Mouse (Mus musculus) liver, embryonic 13.5 days (tissue): ENCODE measurements around the gene Emc10. TPM values are rescaled to one million over a fixed set of nuclear protein-coding genes. Genes with fewer than 3 reads are reported as not detected.

Experiments used
- ATAC-seq: fragments of 200-750 bp; cut with Nextera tagmentation; 2 replicates; pipeline ENCODE4 v1.8.0; 2017; ENCODE audit warnings: low read depth, mild to moderate bottlenecking, moderate number of reproducible peaks, moderate library complexity
- DNase-seq: peaks from one replicate; pipeline ENCODE4 v3.0.0; 2022
- H3K27ac ChIP-seq: fragments of 300-500 bp; sonication (generic); 2 replicates; pipeline ENCODE4 v1.5.1; 2015; ENCODE audit warnings: moderate library complexity, mild to moderate bottlenecking, inconsistent platforms
- H3K27me3 ChIP-seq: fragments of 300-500 bp; sonication (generic); 2 replicates; pipeline ENCODE4 v1.6.1; 2015; ENCODE audit warnings: mild to moderate bottlenecking, inconsistent platforms
- H3K36me3 ChIP-seq: fragments of 300-500 bp; sonication (generic); 2 replicates; pipeline ENCODE4 v1.6.1; 2015; ENCODE audit warnings: mild to moderate bottlenecking, inconsistent platforms
- H3K4me1 ChIP-seq: fragments of 300-500 bp; sonication (generic); replicated peaks from 2 replicates; pipeline ENCODE4 v1.6.1; 2015; ENCODE audit warnings: inconsistent platforms
- H3K4me2 ChIP-seq: fragments of 300-500 bp; sonication (generic); 2 replicates; pipeline ENCODE4 v1.6.1; 2015; ENCODE audit warnings: inconsistent platforms, mild to moderate bottlenecking, moderate library complexity
- H3K4me3 ChIP-seq: fragments of 300-500 bp; sonication (generic); replicated peaks from 2 replicates; pipeline ENCODE4 v1.5.1; 2015; ENCODE audit warnings: mild to moderate bottlenecking, inconsistent platforms
- H3K9ac ChIP-seq: fragments of 300-500 bp; sonication (generic); 2 replicates; pipeline ENCODE4 v1.6.1; 2015; ENCODE audit warnings: mild to moderate bottlenecking, inconsistent platforms
- H3K9me3 ChIP-seq: fragments of 300-500 bp; sonication (generic); replicated peaks from 2 replicates; pipeline ENCODE4 v1.6.1; 2016; ENCODE audit warnings: inconsistent platforms
- WGBS: fragments of 180-500 bp; shearing (Covaris S2); methylation state at CpG from one replicate; pipeline ENCODE4 v1.1.7; 2015; ENCODE audit not compliant: insufficient replicate concordance; 5-methylcytosine and 5-hydroxymethylcytosine counted together
- polyA plus RNA-seq: library from polyadenylated mRNA; unstranded; fragments of >200 nt; fragmentation: Nextera tagmentation; extraction: Ambion mirVana; gene quantifications from 2 replicates; pipeline ENCODE4 v1.2.1, GENCODE M21; 2015

Gene Emc10
- polyA plus RNA-seq, 1 experiment from 2014 or later: 43.3 TPM

GRCm38 (mm10) chr7:44466888-44467311, 29.4 kb downstream of the Emc10 start:
- no peak for DNase-seq
- Histone ChIP-seq H3K27me3 (peaks cover 35% of the 10 kb centered on the region), H3K27ac (peak overlapping the region; percentile 31), H3K36me3 (peaks cover 26% of the 10 kb centered on the region), H3K9me3 (no peaks in the 10 kb centered on the region), H3K4me2 (peak overlapping the region; percentile 92), H3K4me3 (peak overlapping the region; percentile 88; the same call in 1 of the 2 replicates), H3K9ac (0 out of 2 replicates have a peak overlapping the region, but pooled peaks have one; percentile 5), H3K4me1 (peaks cover 80% of the 10 kb centered on the region)
- WGBS: 82% methylated on average over 16 of the region's 16 CpGs
- no peak for ATAC-seq

DNA sequence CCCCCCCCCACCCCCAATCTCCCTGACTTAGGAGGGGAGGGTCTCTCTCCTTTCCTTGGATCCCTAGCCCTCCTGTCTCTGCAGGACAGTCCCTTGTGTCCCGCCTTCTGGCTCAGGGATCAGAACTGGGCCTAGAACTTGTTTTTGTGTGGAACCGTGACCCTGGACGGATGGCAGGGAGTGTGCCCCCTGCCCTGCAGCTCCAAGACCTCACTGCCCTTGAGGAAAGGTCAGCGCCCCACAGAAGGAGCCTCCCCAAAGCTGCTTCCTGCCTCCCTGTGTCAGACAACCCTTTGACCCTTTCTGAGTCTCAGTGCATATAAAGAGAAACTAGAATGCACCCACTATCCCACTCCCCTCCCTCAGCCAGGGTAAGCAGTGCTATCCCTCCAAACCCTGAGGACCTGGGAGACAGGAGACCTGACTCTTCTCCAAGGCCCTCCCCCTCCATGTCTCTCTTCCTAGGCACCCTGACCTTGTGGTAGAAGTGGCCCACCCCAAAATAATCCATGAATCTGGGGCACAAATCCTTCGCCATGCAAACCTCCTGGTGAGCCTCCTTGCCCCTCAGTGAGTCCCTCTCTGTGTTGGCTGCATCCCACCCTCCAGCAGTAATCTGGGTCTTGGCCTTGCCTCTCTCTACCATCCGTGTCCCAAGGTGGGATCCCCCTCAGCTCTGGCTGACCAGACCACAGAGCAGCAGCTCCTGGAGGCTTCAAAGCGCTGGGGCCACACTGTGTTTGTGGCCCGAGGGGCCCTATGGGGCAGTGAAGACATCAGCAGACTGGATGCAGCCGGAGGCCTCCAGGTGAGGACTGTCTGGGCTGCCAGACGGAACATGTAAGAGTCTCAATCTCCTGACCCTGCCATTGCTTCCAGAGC, 30.1 kb downstream of the Emc10 start:
- Histone ChIP-seq H3K4me3 (0 out of 2 replicates have a peak overlapping the region, but pooled peaks have one; percentile 16), H3K9me3 (no peaks in the 10 kb centered on the region), H3K9ac (peak overlapping the region; percentile 23; the same call in 1 of the 2 replicates), H3K36me3 (peaks cover 21% of the 10 kb centered on the region), H3K27ac (peak overlapping the region; percentile 31; the same call in 1 of the 2 replicates), H3K4me1 (peaks cover 74% of the 10 kb centered on the region), H3K4me2 (peak overlapping the region; percentile 92), H3K27me3 (peaks cover 41% of the 10 kb centered on the region)
- 68% methylated on average over 10 of the region's 10 CpGs for WGBS
- DNase-seq (no peak), ATAC-seq (no peak)

DNA sequence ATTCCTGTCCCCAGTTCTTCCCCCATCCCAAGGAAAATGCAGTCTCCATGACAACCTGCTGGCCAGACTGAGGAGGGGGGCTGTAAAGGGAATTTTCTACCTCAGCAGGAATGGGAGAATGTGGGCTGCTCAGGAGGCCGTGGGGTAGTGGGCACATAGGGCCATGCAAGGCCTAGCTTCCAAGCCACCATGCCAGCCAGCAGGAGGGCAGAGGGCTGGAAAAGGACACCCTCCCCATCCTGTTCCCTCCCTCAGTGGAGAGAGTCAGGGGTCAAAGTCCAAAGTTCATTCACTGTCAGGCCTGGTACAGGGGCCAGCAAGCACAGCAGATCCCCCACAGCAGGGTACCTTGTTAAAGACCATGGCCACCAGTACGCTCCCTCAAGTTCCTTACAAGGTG, 31.2 kb downstream of the Emc10 start, which contains the start of gene Aspdh:
Aspdh (plus strand) TSS at position 281 of the 400 bp plus-strand sequence.
- Histone ChIP-seq H3K36me3 (0 out of 2 replicates have a peak, but pooled peaks cover 10% of the 10 kb centered on the region), H3K27ac (peak within 1 kb of the TSS; percentile 15; the same call in 1 of the 2 replicates), H3K9me3 (no peaks in the 10 kb centered on the region), H3K4me1 (peaks cover 62% of the 10 kb centered on the region), H3K4me3 (peak within 1 kb of the TSS; percentile 16), H3K4me2 (peak within 1 kb of the TSS; percentile 92), H3K27me3 (peaks cover 53% of the 10 kb centered on the region), H3K9ac (peak within 1 kb of the TSS; percentile 42)
- ATAC-seq (no peak), DNase-seq (no peak)
- 60% methylated on average over 2 of the region's 2 CpGs for WGBS

DNA sequence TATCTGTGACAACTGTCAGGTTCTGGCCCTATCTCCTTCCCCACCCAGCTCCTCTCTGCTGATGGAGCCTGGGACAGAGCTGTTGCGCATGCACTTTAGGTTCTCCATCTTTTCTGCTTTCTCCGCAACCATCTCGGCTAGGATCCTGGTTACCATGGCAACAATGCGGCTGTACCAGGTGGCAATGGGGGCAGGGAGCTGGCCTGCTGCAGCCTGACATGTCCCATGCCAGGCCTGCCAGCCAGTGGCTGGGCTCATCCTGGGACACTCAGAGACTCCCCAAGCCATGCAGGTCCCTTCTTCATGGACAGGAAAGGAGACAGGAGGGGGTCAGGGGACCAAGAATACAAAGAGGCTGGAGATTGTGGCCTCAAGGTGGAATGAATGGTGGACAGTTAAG, 31.8 kb downstream of the Emc10 start:
- Histone ChIP-seq H3K27me3 (peaks cover 59% of the 10 kb centered on the region), H3K9ac (peak overlapping the region; percentile 42), H3K4me3 (no peak overlapping the region), H3K9me3 (no peaks in the 10 kb centered on the region), H3K36me3 (0 out of 2 replicates have a peak, but pooled peaks cover 5% of the 10 kb centered on the region), H3K4me1 (peaks cover 56% of the 10 kb centered on the region), H3K27ac (no peak overlapping the region; the same call in 1 of the 2 replicates), H3K4me2 (peak overlapping the region; percentile 35; the same call in 1 of the 2 replicates)
- WGBS: 33% methylated on average over 4 of the region's 4 CpGs
- DNase-seq: no peak
- no peak for ATAC-seq

GRCm38 (mm10) chr7:44463556-44464225, 32.6 kb downstream of the Emc10 start:
- DNase-seq (no peak), ATAC-seq (no peak)
- H3K27ac ChIP-seq: no peak overlapping the region
- H3K36me3 ChIP-seq: no peaks in the 10 kb centered on the region
- no peak overlapping the region for H3K9ac ChIP-seq
- H3K4me3 ChIP-seq: no peak overlapping the region
- 74% methylated on average over 10 of the region's 10 CpGs for WGBS
- no peak overlapping the region for H3K4me2 ChIP-seq
- peaks cover 48% of the 10 kb centered on the region for H3K4me1 ChIP-seq
- H3K27me3 ChIP-seq: peaks cover 67% of the 10 kb centered on the region
- H3K9me3 ChIP-seq: no peaks in the 10 kb centered on the region

DNA sequence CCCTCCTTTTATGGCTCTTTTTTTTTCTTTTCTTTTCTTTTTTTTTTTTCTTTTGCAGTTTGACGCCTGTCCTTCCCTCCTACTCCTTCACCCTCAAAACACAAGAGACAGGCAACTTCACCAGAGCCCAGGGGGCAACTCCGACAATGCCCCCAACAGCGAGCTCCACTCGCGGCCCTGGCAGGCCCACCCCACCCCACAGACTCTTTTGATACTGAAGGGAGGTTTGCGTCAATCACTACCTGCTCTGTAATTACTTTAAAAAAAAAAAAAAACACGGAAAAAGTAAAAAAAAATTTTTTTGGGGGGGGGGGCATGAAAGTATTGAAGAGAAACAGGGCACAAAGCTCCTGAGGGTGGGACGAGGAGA, 33.3 kb downstream of the Emc10 start:
- Histone ChIP-seq H3K4me2 (no peak overlapping the region), H3K9me3 (no peaks in the 10 kb centered on the region), H3K4me1 (peaks cover 43% of the 10 kb centered on the region), H3K27ac (no peak overlapping the region), H3K4me3 (no peak overlapping the region), H3K36me3 (no peaks in the 10 kb centered on the region), H3K9ac (no peak overlapping the region), H3K27me3 (peaks cover 73% of the 10 kb centered on the region)
- DNase-seq: no peak
- 23% methylated on average over 8 of the region's 8 CpGs for WGBS
- no peak for ATAC-seq

DNA sequence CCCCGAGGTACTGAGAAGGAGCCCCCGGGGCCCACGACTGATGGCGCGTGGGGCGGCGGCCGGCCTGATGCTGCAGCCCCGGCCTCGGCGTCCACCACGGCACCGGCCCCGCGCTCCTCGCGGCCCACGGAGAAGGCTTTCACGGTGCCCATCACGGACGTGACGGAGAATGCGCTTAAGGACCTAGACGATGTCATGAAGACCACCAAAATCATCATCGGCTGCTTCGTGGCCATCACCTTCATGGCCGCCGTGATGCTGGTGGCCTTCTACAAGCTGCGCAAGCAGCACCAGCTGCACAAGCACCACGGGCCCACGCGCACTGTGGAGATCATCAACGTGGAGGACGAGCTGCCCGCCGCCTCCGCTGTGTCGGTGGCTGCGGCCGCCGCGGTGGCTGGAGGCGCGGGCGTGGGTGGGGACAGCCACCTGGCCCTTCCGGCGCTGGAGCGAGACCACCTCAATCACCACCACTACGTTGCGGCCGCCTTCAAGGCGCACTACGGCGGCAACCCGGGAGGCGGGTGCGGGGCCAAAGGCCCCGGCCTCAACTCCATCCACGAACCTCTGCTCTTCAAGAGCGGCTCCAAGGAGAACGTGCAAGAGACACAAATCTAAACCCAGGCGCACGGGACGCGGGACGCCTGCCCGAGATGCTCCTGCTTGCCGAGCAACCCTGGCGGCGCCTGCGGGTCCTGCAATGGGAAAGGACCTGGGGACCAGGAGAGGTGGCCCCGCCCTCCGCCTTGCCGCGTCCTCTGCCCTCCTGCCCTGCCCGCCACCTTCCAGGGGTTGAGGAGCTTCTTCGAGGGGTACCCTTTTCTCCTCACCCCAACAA, 33.9 kb downstream of the Emc10 start:
- Histone ChIP-seq H3K9ac (no peak overlapping the region), H3K36me3 (no peaks in the 10 kb centered on the region), H3K27me3 (peaks cover 79% of the 10 kb centered on the region), H3K4me1 (peaks cover 41% of the 10 kb centered on the region), H3K9me3 (no peaks in the 10 kb centered on the region), H3K4me2 (peak overlapping the region; percentile 4; the same call in 1 of the 2 replicates), H3K4me3 (no peak overlapping the region; the same call in 1 of the 2 replicates), H3K27ac (no peak overlapping the region)
- ATAC-seq: no peak
- WGBS: 10% methylated on average over 77 of the region's 77 CpGs
- peak; percentile 64 for DNase-seq

DNA sequence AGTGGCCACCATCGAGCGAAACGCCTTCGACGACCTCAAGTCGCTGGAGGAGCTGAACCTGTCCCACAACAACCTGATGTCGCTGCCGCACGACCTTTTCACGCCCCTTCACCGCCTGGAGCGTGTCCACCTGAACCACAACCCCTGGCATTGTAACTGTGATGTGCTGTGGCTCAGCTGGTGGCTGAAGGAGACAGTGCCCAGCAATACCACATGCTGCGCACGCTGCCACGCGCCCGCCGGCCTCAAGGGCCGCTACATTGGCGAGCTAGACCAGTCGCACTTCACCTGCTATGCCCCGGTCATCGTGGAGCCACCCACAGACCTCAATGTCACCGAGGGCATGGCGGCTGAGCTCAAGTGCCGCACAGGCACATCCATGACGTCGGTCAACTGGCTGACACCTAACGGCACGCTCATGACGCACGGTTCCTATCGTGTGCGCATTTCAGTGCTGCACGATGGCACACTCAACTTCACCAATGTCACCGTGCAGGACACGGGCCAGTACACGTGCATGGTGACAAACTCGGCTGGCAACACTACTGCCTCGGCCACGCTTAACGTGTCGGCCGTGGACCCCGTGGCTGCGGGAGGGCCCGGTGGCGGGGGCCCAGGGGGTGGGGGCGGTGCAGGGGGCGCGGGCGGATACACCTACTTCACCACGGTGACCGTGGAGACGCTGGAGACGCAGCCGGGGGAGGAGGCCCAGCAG, 34.7 kb downstream of the Emc10 start:
- H3K4me3 ChIP-seq: no peak overlapping the region

DNA sequence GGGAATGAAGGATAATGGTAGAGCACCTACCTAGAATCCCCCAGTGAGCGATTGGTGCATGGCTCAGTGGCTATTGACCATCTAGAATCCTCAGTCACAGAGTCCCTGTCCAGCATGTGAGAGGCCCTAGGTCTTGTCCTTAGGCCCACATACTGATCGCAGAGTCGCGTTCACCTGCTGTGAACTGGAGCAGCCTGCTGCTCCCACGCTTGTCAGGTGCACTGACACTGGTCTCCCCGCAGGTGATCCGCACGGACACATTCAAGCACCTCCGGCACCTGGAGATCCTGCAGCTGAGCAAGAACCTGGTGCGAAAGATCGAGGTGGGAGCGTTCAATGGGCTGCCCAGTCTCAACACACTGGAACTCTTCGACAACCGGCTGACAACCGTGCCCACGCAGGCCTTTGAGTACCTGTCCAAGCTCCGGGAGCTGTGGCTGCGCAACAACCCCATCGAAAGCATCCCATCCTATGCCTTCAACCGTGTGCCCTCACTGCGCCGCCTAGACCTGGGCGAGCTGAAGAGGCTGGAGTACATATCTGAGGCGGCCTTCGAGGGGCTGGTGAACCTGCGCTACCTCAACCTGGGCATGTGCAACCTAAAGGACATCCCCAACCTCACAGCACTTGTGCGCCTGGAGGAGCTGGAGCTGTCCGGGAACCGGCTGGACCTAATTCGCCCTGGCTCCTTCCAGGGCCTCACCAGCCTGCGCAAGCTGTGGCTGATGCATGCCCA, 35.4 kb downstream of the Emc10 start:
- peaks cover 86% of the 10 kb centered on the region for H3K27me3 ChIP-seq
- peaks cover 34% of the 10 kb centered on the region for H3K4me1 ChIP-seq
- H3K9me3 ChIP-seq: no peaks in the 10 kb centered on the region
- ATAC-seq (no peak), DNase-seq (no peak)
- no peak overlapping the region for H3K27ac ChIP-seq
- 63% methylated on average over 31 of the region's 31 CpGs for WGBS
- H3K4me3 ChIP-seq: no peak overlapping the region
- H3K4me2 ChIP-seq: no peak overlapping the region
- no peaks in the 10 kb centered on the region for H3K36me3 ChIP-seq
- H3K9ac ChIP-seq: no peak overlapping the region

More for the DNA sequence above, 34.7 kb downstream of the Emc10 start:
- H3K4me2 ChIP-seq: no peak overlapping the region
- ATAC-seq (no peak), DNase-seq (no peak)
- no peak overlapping the region for H3K27ac ChIP-seq
- no peaks in the 10 kb centered on the region for H3K9me3 ChIP-seq
- WGBS: 38% methylated on average over 54 of the region's 57 CpGs
- H3K4me1 ChIP-seq: peaks cover 36% of the 10 kb centered on the region
- H3K9ac ChIP-seq: no peak overlapping the region
- H3K27me3 ChIP-seq: peaks cover 86% of the 10 kb centered on the region
- no peaks in the 10 kb centered on the region for H3K36me3 ChIP-seq

DNA sequence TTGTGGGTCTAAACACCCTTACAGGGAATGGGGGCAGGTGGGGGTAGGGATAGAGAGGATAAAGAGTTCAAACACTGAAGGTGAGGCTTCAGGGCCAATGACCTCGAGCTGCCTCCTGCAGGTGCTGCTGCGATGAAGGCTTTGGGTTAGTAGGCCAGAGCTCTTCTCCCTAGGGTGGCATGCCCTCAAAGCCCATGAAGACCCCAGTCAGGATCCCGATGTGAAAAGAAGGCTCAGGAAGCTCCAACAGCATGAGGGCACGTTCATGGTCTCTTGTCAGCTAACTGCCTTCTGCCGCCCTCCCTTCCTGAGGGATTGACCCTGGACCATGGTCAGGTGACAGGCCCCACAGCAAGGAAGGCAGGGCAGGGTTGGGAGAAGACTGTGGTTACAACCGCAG, 36.3 kb downstream of the Emc10 start:
- peaks cover 27% of the 10 kb centered on the region for H3K4me1 ChIP-seq
- no peaks in the 10 kb centered on the region for H3K36me3 ChIP-seq
- no peak overlapping the region for H3K4me2 ChIP-seq
- no peak overlapping the region for H3K27ac ChIP-seq
- WGBS: 53% methylated on average over 6 of the region's 6 CpGs
- DNase-seq (no peak), ATAC-seq (no peak)
- no peak overlapping the region for H3K4me3 ChIP-seq
- peaks cover 85% of the 10 kb centered on the region for H3K27me3 ChIP-seq
- H3K9ac ChIP-seq: no peak overlapping the region
- H3K9me3 ChIP-seq: no peaks in the 10 kb centered on the region
